Mouse (Mus musculus) right cerebral cortex, postnatal 4 days (tissue): ENCODE results near the gene Gpr153.
A peak's percentile ranks its signal among the peaks of the same experiment; 100 is the strongest.
"Not testable (repeated sequence)": the region's sequence is repeated elsewhere in the genome, so short reads cannot be mapped to it uniquely, and the experiment has no call there.

Experiments
- DNase-seq: peaks from one replicate; pipeline ENCODE4 v3.0.0-alpha.2; 2022

Gpr153 gene

GRCm38 (mm10) chr4:152273621-152274236 is at the start of gene Gpr153:
Gene Gpr153, plus strand, starts transcription at chr4:152274232.
- DNase-seq = peak; percentile 55

- DNase-seq = no peak
Measured at GRCm38 (mm10) chr4:152226901-152227486, 47.0 kb upstream of the Gpr153 start.

- no peak for DNase-seq
Measured at GRCm38 (mm10) chr4:152227749-152228527, 46.1 kb upstream of the Gpr153 start.

GRCm38 (mm10) chr4:152230331-152230730 is 43.7 kb upstream of the Gpr153 start:
- DNase-seq = not testable (repeated sequence)

GRCm38 (mm10) chr4:152231326-152231725 is 42.7 kb upstream of the Gpr153 start:
- no peak for DNase-seq

GRCm38 (mm10) chr4:152232411-152232903 is 41.6 kb upstream of the Gpr153 start:
- no peak for DNase-seq

GRCm38 (mm10) chr4:152239974-152240373 is 34.1 kb upstream of the Gpr153 start:
- no peak for DNase-seq

GRCm38 (mm10) chr4:152243241-152243891 is 30.7 kb upstream of the Gpr153 start:
- DNase-seq = no peak

- DNase-seq = no peak
Measured at GRCm38 (mm10) chr4:152243969-152244368, 30.1 kb upstream of the Gpr153 start.

- no peak for DNase-seq
Measured at GRCm38 (mm10) chr4:152244545-152245522, 29.2 kb upstream of the Gpr153 start.

- peak; percentile 38 for DNase-seq
Measured at GRCm38 (mm10) chr4:152246011-152246410, 28.0 kb upstream of the Gpr153 start.

- no peak for DNase-seq
Measured at GRCm38 (mm10) chr4:152247195-152247594, 26.8 kb upstream of the Gpr153 start.

- no peak for DNase-seq
Measured at GRCm38 (mm10) chr4:152250615-152251014, 23.4 kb upstream of the Gpr153 start.

GRCm38 (mm10) chr4:152253183-152253759 is 20.8 kb upstream of the Gpr153 start:
- no peak for DNase-seq

GRCm38 (mm10) chr4:152257070-152257469 is 17.0 kb upstream of the Gpr153 start:
- DNase-seq = peak; percentile 79

- no peak for DNase-seq
Measured at GRCm38 (mm10) chr4:152260451-152260850, 13.6 kb upstream of the Gpr153 start.

GRCm38 (mm10) chr4:152262187-152262586 is 11.8 kb upstream of the Gpr153 start:
- no peak for DNase-seq

- DNase-seq = no peak
Measured at GRCm38 (mm10) chr4:152263089-152263488, 10.9 kb upstream of the Gpr153 start.

GRCm38 (mm10) chr4:152263512-152264176 is 10.4 kb upstream of the Gpr153 start:
- no peak for DNase-seq

GRCm38 (mm10) chr4:152264177-152264530 is 9.9 kb upstream of the Gpr153 start:
- no peak for DNase-seq
